Mouse (Mus musculus): ENCODE measurements at regions not wholly inside any gene's neighbourhood (a gene's known extent, or its start where the extent isn't known, plus 50 kb on each side); places are given as distances from the start of the nearest gene placed in this dataset.

- in situ Hi-C loops (cut with MseI, MboI): no loop called here
Measured at GRCm38 (mm10) chr9:61757806-61758205, 156.5 kb downstream of the Rplp1 start.

GRCm38 (mm10) chr9:61756801-61757342 lies 157.5 kb downstream of the Rplp1 start:
- in situ Hi-C loops (cut with MseI, MboI): no loop called here

GRCm38 (mm10) chr9:61756224-61756800 lies 158.0 kb downstream of the Rplp1 start:
- in situ Hi-C loops (cut with MseI, MboI): no loop called here

GRCm38 (mm10) chr9:61755311-61755710 lies 159.0 kb downstream of the Rplp1 start:
- in situ Hi-C loops (cut with MseI, MboI): no loop called here

GRCm38 (mm10) chr9:61753795-61754194 lies 160.5 kb downstream of the Rplp1 start:
- in situ Hi-C loops (cut with MseI, MboI): no loop called here

GRCm38 (mm10) chr9:61749201-61749600 lies 165.1 kb downstream of the Rplp1 start:
- in situ Hi-C loops (cut with MseI, MboI): no loop called here

GRCm38 (mm10) chr9:61748416-61748815 lies 165.9 kb downstream of the Rplp1 start:
- in situ Hi-C loops (cut with MseI, MboI): no loop called here

- in situ Hi-C loops (cut with MseI, MboI): no loop called here
Measured at GRCm38 (mm10) chr9:61746401-61746800, 167.9 kb downstream of the Rplp1 start.

- in situ Hi-C loops (cut with MseI, MboI): no loop called here
Measured at GRCm38 (mm10) chr9:61745301-61745801, 169.0 kb downstream of the Rplp1 start.

GRCm38 (mm10) chr9:61733540-61733939 lies 180.8 kb downstream of the Rplp1 start:
- in situ Hi-C loops (cut with MseI, MboI): no loop called here

GRCm38 (mm10) chr9:61732747-61733146 lies 181.6 kb downstream of the Rplp1 start:
- in situ Hi-C loops (cut with MseI, MboI): no loop called here

GRCm38 (mm10) chr9:61728115-61728514 lies 186.2 kb downstream of the Rplp1 start:
- in situ Hi-C loops (cut with MseI, MboI): no loop called here

- in situ Hi-C loops (cut with MseI, MboI): no loop called here
Measured at GRCm38 (mm10) chr9:61727651-61728050, 186.7 kb downstream of the Rplp1 start.

GRCm38 (mm10) chr9:61724070-61724469 lies 190.3 kb downstream of the Rplp1 start:
- in situ Hi-C loops (cut with MseI, MboI): loop anchor here (5.0 to 25.0 kb wide), 2 partner anchors 163 to 173 kb away; no protein-coding TSS in a partner anchor

GRCm38 (mm10) chr9:61723021-61723581 lies 191.2 kb downstream of the Rplp1 start:
- in situ Hi-C loops (cut with MseI, MboI): loop anchor here (5.0 to 25.0 kb wide), 2 partner anchors 164 to 174 kb away; no protein-coding TSS in a partner anchor

GRCm38 (mm10) chr9:61721851-61722250 lies 192.5 kb downstream of the Rplp1 start:
- in situ Hi-C loops (cut with MseI, MboI): loop anchor here (5.0 to 25.0 kb wide), 2 partner anchors 165 to 175 kb away; no protein-coding TSS in a partner anchor

GRCm38 (mm10) chr9:61721071-61721470 lies 193.3 kb downstream of the Rplp1 start:
- in situ Hi-C loops (cut with MseI, MboI): loop anchor here (5.0 to 25.0 kb wide), 2 partner anchors 166 to 176 kb away; no protein-coding TSS in a partner anchor

- in situ Hi-C loops (cut with MseI, MboI): loop anchor here (5.0 to 25.0 kb wide), 2 partner anchors 167 to 177 kb away; no protein-coding TSS in a partner anchor
Measured at GRCm38 (mm10) chr9:61720206-61720605, 194.1 kb downstream of the Rplp1 start.

- in situ Hi-C loops (cut with MseI, MboI): loop anchor here in 1 of 2 experiments (25.0 kb wide), 1 partner anchor 171 kb away; no protein-coding TSS in a partner anchor
Measured at GRCm38 (mm10) chr9:61716751-61717150, 197.6 kb downstream of the Rplp1 start.

- in situ Hi-C loops (cut with MseI, MboI): loop anchor here in 1 of 2 experiments (25.0 kb wide), 1 partner anchor 173 kb away; no protein-coding TSS in a partner anchor
Measured at GRCm38 (mm10) chr9:61714331-61715035, 199.9 kb downstream of the Rplp1 start.

- in situ Hi-C loops (cut with MseI, MboI): loop anchor here in 1 of 2 experiments (25.0 kb wide), 1 partner anchor 173 kb away; no protein-coding TSS in a partner anchor
Measured at GRCm38 (mm10) chr9:61713806-61714205, 200.5 kb downstream of the Rplp1 start.

GRCm38 (mm10) chr9:61711296-61711695 lies 203.0 kb downstream of the Rplp1 start:
- in situ Hi-C loops (cut with MseI, MboI): loop anchor here in 1 of 2 experiments (25.0 kb wide), 1 partner anchor 176 kb away; no protein-coding TSS in a partner anchor
